Mouse (Mus musculus): ENCODE results near the gene Ppil1. TPM values are rescaled to one million over a fixed set of nuclear protein-coding genes. Genes with fewer than 3 reads are reported as not detected.
A peak's percentile ranks its signal among the peaks of the same experiment; 100 is the strongest.

Ppil1 gene
- polyA plus RNA-seq, 1 experiment from 2014 or later: 171 TPM

DNA sequence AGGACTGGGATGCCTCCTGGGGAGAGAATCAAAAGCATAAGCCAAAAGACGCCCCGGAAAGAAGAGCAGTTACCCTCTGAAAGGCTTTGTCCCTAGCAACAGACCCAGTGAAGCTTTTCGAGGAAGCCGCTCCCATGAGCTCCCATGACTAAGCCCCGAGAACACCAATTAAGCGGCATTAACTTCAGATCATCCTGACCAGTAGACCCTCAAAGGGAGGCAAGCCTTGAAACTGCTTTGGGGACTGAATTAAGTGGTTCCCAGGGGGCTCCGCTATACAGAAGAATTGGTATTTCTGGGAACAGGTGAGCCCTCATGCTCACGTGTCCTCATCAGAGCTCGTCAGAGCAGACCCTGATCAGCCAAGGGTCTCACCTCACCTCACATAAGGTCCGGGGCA is 49.3 kb downstream of the Ppil1 start:
- Histone ChIP-seq H3K9me3 (replicated peaks) (no peaks in the 10 kb centered on the region), H3K27ac (no peak overlapping the region), H3K27me3 (0 out of 2 replicates have a peak, but pooled peaks cover 3% of the 10 kb centered on the region), H3K9ac (no peak overlapping the region), H3K4me2 (no peak overlapping the region), H3K4me1 (peaks cover 15% of the 10 kb centered on the region), H3K36me3 (no peaks in the 10 kb centered on the region), H3K4me3 (replicated peaks) (no peak overlapping the region)
- 41% methylated on average over 10 of the region's 10 CpGs for WGBS
- no peak for ATAC-seq (replicated peaks; ENCODE audit: low FRiP score)

DNA sequence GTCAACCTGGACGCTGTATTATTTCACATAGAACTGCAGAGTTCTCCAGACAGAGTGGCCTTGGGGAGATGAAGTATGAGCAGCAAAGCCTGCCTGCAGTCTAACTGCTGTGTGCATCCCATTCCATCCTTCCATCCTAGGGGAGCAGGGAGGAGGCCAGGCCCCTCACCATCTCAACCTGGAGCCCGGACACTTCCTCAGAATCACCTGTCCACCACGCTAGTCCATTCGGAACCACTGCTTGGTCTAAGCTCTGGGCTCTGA is 49.9 kb downstream of the Ppil1 start:
- 0 out of 2 replicates have a peak, but pooled peaks cover 3% of the 10 kb centered on the region for H3K27me3 ChIP-seq
- no peak overlapping the region for H3K27ac ChIP-seq
- no peak overlapping the region for H3K9ac ChIP-seq
- no peaks in the 10 kb centered on the region for H3K36me3 ChIP-seq
- no peak overlapping the region for H3K4me2 ChIP-seq
- no peak overlapping the region for H3K4me3 ChIP-seq (replicated peaks)
- peaks cover 15% of the 10 kb centered on the region for H3K4me1 ChIP-seq
- ATAC-seq (replicated peaks; ENCODE audit: low FRiP score): no peak
- no peaks in the 10 kb centered on the region for H3K9me3 ChIP-seq (replicated peaks)
- WGBS: 79% methylated on average over 4 of the region's 4 CpGs

DNA sequence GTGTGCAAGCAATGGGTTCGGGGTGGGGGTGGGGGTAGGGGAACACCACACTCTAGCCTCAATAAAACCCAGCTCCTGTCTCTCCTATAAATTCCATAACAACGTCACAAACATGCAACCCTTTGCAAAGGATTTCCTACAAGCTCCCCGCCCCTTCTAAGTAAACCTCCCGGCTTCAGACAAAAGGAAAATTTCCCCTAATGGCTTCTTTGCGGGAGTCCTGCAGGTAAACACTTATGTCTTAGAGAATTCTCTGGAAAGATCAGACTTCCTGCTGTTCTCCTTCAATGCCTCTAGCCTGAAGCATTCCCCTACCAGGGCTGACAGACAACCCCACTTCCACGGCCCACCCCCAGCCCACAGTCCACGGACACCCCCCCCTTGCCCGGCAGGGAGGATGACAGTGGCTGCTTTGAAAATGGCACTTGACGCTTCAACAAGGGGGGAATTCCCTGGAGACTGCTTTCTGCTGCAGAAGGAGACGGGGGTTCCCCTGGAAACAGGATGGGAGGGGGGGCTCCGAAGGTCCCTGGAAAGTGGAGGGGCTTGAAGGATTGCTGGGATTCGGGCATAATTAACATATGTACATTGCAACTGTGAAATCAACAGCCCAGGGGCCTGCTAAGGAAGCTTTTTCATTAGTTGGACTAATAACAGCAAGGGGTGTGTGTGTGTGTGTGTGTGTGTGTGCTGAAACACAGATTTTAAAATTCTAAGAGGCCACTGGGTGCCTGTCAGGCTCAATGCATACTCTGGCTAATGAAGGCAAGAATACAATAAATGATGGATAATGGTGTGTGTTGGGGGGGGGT is 50.4 kb downstream of the Ppil1 start:
- Histone ChIP-seq H3K9me3 (replicated peaks) (no peaks in the 10 kb centered on the region), H3K9ac (no peak overlapping the region), H3K27ac (no peak overlapping the region), H3K36me3 (no peaks in the 10 kb centered on the region), H3K4me2 (peak overlapping the region; percentile 30; the same call in 1 of the 2 replicates), H3K4me1 (peaks cover 15% of the 10 kb centered on the region), H3K27me3 (0 out of 2 replicates have a peak, but pooled peaks cover 3% of the 10 kb centered on the region), H3K4me3 (replicated peaks) (no peak overlapping the region)
- ATAC-seq (replicated peaks; ENCODE audit: low FRiP score): no peak
- 21% methylated on average over 12 of the region's 12 CpGs for WGBS

DNA sequence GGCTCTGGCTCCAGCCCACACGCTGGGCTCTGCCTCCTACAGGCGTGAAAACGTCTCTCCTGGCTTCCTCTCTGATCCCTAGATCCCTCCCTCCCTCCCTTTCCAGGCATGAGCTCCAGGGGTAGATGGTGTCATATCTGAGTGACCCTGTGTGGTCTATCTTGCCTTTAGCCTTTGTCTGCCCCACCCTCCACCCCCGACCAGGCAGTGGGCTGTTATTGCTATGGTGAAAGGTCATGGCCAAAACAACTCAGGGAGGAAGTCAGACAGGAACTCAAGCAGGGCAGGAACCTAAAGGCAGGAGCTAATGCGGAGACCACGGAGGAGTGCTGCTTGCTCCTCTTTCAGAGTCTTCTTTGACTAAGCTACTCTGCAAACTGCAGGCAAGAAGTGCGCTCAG is 52.1 kb downstream of the Ppil1 start:
- Histone ChIP-seq H3K27me3 (0 out of 2 replicates have a peak, but pooled peaks cover 3% of the 10 kb centered on the region), H3K36me3 (no peaks in the 10 kb centered on the region), H3K27ac (no peak overlapping the region), H3K9ac (no peak overlapping the region), H3K9me3 (replicated peaks) (no peaks in the 10 kb centered on the region), H3K4me1 (peaks cover 14% of the 10 kb centered on the region), H3K4me2 (no peak overlapping the region), H3K4me3 (replicated peaks) (no peak overlapping the region)
- 50% methylated on average over 7 of the region's 7 CpGs for WGBS
- ATAC-seq (replicated peaks; ENCODE audit: low FRiP score): no peak

DNA sequence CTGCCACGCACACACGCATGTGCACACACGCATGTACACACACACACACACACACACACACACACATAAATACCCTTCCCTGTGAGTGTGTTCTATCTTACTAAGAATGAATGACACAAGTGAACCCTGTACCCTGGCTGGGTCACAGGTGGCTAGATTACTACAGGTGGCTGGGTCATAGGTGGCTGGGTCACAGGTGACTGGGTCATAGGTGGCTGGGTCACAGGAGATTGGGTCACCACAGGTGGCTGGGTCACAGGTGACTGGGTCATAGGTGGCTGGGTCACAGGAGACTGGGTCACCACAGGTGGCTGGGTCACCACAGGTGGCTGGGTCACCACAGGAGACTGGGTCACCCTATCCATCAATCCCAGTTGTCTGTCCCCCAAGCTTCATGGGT is 53.9 kb downstream of the Ppil1 start:
- Histone ChIP-seq H3K4me3 (replicated peaks) (no peak overlapping the region), H3K4me2 (no peak overlapping the region), H3K9ac (no peak overlapping the region), H3K36me3 (no peaks in the 10 kb centered on the region), H3K27me3 (0 out of 2 replicates have a peak, but pooled peaks cover 2% of the 10 kb centered on the region), H3K4me1 (peaks cover 11% of the 10 kb centered on the region), H3K9me3 (replicated peaks) (no peaks in the 10 kb centered on the region), H3K27ac (no peak overlapping the region)
- no peak for ATAC-seq (replicated peaks; ENCODE audit: low FRiP score)
- WGBS: 99% methylated on average over 3 of the region's 3 CpGs

DNA sequence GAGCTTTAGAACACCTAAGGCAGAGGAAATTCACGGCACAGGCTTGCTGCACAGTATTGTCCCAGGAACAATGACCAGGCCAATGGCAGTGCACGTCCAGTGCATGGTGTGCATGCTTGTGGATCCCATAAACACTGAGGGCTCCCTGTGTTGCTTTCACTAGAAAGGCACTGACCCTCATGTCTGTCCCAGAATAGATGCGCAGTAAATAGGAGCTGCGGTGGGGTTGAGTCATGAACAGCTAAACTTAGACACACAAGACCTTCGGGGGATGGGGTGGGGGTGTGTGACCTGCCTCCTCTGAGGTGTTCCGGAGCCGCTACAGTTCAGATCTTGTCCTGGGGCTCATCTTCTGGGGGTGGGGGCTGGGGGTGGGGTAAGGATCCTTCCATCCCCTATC is 57.9 kb downstream of the Ppil1 start:
- ATAC-seq (replicated peaks; ENCODE audit: low FRiP score): no peak
- WGBS: 85% methylated on average over 7 of the region's 7 CpGs
- no peak overlapping the region for H3K4me3 ChIP-seq (replicated peaks)

DNA sequence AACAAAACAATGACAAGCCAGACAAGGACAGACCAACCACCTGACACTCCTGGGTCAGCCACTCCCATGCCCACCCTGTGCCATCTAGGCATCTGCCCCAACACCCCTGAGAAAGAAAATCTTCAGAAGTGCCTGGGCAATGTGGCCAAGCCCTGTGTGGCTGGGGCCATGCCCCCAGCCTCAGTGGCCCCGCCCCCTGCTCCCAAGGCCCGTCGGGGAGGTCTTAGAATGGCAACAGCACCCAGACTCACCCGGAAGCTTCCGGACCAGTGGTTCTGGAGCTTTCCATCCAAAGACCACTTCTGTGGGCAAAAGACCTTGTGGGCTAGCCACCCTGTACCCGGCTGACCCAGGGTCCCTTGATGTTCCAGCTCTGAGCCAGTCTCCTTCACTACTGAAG is 61.4 kb downstream of the Ppil1 start:
- no peak overlapping the region for H3K9ac ChIP-seq
- WGBS: 82% methylated on average over 6 of the region's 6 CpGs
- no peaks in the 10 kb centered on the region for H3K9me3 ChIP-seq (replicated peaks)
- H3K4me1 ChIP-seq: peaks cover 10% of the 10 kb centered on the region
- H3K36me3 ChIP-seq: no peaks in the 10 kb centered on the region
- H3K4me2 ChIP-seq: no peak overlapping the region
- no peak overlapping the region for H3K27ac ChIP-seq
- no peak overlapping the region for H3K4me3 ChIP-seq (replicated peaks)
- no peaks in the 10 kb centered on the region for H3K27me3 ChIP-seq
- ATAC-seq (replicated peaks; ENCODE audit: low FRiP score): no peak

More for the DNA sequence above, 57.9 kb downstream of the Ppil1 start:
- H3K4me2 ChIP-seq: no peak overlapping the region
- H3K9me3 ChIP-seq (replicated peaks): no peaks in the 10 kb centered on the region
- H3K36me3 ChIP-seq: no peaks in the 10 kb centered on the region
- no peak overlapping the region for H3K27ac ChIP-seq
- 0 out of 2 replicates have a peak, but pooled peaks cover 2% of the 10 kb centered on the region for H3K4me1 ChIP-seq
- no peaks in the 10 kb centered on the region for H3K27me3 ChIP-seq
- no peak overlapping the region for H3K9ac ChIP-seq

Other genes starting within 250 kb of the Ppil1 start
- gene Srsf3, start 231.6 kb downstream of the Ppil1 start, polyA plus RNA-seq (2015; fragmentation: Nextera tagmentation; extraction: Ambion mirVana): 605 and 671 TPM in 2 replicates
- 62.2 and 79.3 TPM in 2 replicates for gene Cdkn1a, start 173.2 kb downstream of the Ppil1 start, polyA plus RNA-seq (2015; fragmentation: Nextera tagmentation; extraction: Ambion mirVana)
- 0.34 and 0.35 TPM in 2 replicates for gene Rab44, start 150.0 kb downstream of the Ppil1 start, polyA plus RNA-seq (2015; fragmentation: Nextera tagmentation; extraction: Ambion mirVana)
- gene Cpne5, start 26.0 kb downstream of the Ppil1 start, polyA plus RNA-seq (2015; fragmentation: Nextera tagmentation; extraction: Ambion mirVana): 7.8 and 9.4 TPM in 2 replicates
- 67.6 and 73.2 TPM in 2 replicates for gene BC004004, start 4.6 kb upstream of the Ppil1 start, polyA plus RNA-seq (2015; fragmentation: Nextera tagmentation; extraction: Ambion mirVana)
- gene Pi16, start 53.5 kb upstream of the Ppil1 start, polyA plus RNA-seq (2015; fragmentation: Nextera tagmentation; extraction: Ambion mirVana): 3.4 and 5.8 TPM in 2 replicates
- 289 and 308 TPM in 2 replicates for gene Mtch1, start 83.7 kb upstream of the Ppil1 start, polyA plus RNA-seq (2015; fragmentation: Nextera tagmentation; extraction: Ambion mirVana)
- 12.0 and 13.0 TPM in 2 replicates for gene Fgd2, start 96.7 kb upstream of the Ppil1 start, polyA plus RNA-seq (2015; fragmentation: Nextera tagmentation; extraction: Ambion mirVana)
- 17.8 and 17.9 TPM in 2 replicates for gene Pim1, start 226.6 kb upstream of the Ppil1 start, polyA plus RNA-seq (2015; fragmentation: Nextera tagmentation; extraction: Ambion mirVana)